Mouse (Mus musculus) spleen, adult 2 months (tissue): ENCODE measurements around the gene Calm3. TPM values are rescaled to one million over a fixed set of nuclear protein-coding genes. Genes with fewer than 3 reads are reported as not detected.

Experiments used
- DNase-seq, 2 experiments: peaks; one replicate each; pipeline versions ENCODE4 v3.0.0 to v3.0.0-alpha.2; 2012 to 2021; ENCODE audit warnings: low spot score in 2 of 2, low read depth in 1 of 2
- H3K27ac ChIP-seq: fragments of 200-500 bp; 2 replicates; pipeline ENCODE4 v1.5.1; 2012; ENCODE audit warnings: low read length, inconsistent platforms; ENCODE audit not compliant: insufficient read depth
- H3K27me3 ChIP-seq: fragments of 200-500 bp; 2 replicates; pipeline ENCODE4 v1.6.1; 2012; ENCODE audit warnings: mild to moderate bottlenecking, moderate library complexity, low read length, inconsistent platforms; ENCODE audit not compliant: control insufficient read depth, insufficient read depth
- H3K36me3 ChIP-seq: fragments of 200-500 bp; 2 replicates; pipeline ENCODE4 v1.6.1; 2012; ENCODE audit warnings: mild to moderate bottlenecking, low read length, inconsistent platforms; ENCODE audit not compliant: control insufficient read depth, insufficient read depth
- H3K4me1 ChIP-seq: fragments of 200-500 bp; 2 replicates; pipeline ENCODE4 v1.6.1; 2011; ENCODE audit warnings: inconsistent platforms; ENCODE audit not compliant: control insufficient read depth, insufficient read depth, insufficient read length
- H3K4me3 ChIP-seq: fragments of 200-500 bp; 2 replicates; pipeline ENCODE4 v1.5.1; 2011; ENCODE audit warnings: mild to moderate bottlenecking, inconsistent platforms; ENCODE audit not compliant: insufficient read depth, insufficient read length; ENCODE audit errors: extremely low read depth
- CTCF ChIP-seq: fragments of 200-500 bp; IDR thresholded peaks from 2 replicates; pipeline ENCODE4 v1.5.1; 2011; ENCODE audit warnings: mild to moderate bottlenecking, inconsistent platforms; ENCODE audit not compliant: insufficient read depth, insufficient read length, insufficient replicate concordance; ENCODE audit errors: extremely low read depth
- POLR2A ChIP-seq: fragments of 200-500 bp; IDR thresholded peaks from 2 replicates; pipeline ENCODE4 v1.6.1; 2011; ENCODE audit warnings: low read depth, low read length, inconsistent platforms
- WGBS: fragments of 180-500 bp; shearing (Covaris S2); methylation state at CpG from one replicate; pipeline ENCODE4 v1.1.7; 2018; 5-methylcytosine and 5-hydroxymethylcytosine counted together
- polyA plus RNA-seq: library from polyadenylated mRNA; depleted of rRNA; stranded (reverse); fragments of >200 nt; gene quantifications from 2 replicates; pipeline ENCODE4 v1.2.3, GENCODE M21; 2012; rRNA removed

The Calm3 gene
- polyA plus RNA-seq, 1 experiment: 166 TPM

DNA sequence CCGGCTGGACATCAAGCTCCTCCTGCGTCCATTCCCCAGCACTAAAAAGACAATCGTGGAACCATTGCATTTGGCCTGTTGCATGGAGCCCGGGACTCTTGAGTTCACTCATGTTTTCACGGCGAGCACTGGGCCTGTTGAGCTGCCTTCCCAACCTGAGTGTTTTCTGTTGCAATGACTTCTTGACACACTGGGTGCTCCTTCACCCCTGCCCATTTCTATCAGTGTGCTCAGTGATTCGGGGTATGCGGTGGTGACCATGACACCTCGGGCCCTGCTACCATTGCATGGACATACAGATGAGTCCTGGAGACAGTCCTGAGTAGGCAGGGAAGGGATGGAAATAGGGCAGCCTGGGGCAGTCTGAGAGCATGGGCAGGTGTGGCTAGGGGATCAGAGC, 51.4 kb downstream of the Calm3 start:
- Histone ChIP-seq H3K4me1 (peaks cover 6% of the 10 kb centered on the region), H3K27ac (no peak overlapping the region), H3K27me3 (no peaks in the 10 kb centered on the region), H3K36me3 (peaks cover 27% of the 10 kb centered on the region), H3K4me3 (no peak overlapping the region)
- DNase-seq: no peak
- TF ChIP-seq POLR2A (no peak), CTCF (no peak)
- WGBS: 97% methylated on average over 9 of the region's 9 CpGs

DNA sequence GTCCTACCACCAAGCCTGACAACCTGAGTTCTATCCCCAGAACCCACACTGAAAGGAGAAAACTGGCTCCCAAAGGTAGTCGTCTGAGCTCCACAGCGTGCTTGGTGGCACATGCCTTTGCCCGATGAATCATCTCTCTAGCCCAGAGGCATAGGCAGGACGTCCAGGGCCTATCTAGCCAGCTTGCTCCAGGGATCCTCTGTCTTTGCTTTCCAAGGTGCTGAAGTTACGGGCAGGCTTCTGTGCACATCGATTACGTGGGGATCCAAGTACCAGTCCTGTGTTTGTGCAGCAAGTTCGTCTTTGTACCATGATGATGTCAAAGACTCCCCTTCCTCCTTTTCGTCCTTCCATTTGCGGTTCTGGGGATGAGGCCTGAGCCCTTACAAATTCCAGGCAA, 52.3 kb downstream of the Calm3 start:
- Histone ChIP-seq H3K4me3 (no peak overlapping the region), H3K27me3 (no peaks in the 10 kb centered on the region), H3K27ac (no peak overlapping the region), H3K4me1 (peaks cover 6% of the 10 kb centered on the region), H3K36me3 (peaks cover 34% of the 10 kb centered on the region)
- TF ChIP-seq POLR2A (no peak), CTCF (no peak)
- WGBS: 95% methylated on average over 10 of the region's 10 CpGs
- DNase-seq: no peak

- H3K27ac ChIP-seq: no peak overlapping the region
- DNase-seq: no peak
- WGBS: 93% methylated on average over 16 of the region's 16 CpGs
- H3K36me3 ChIP-seq: peaks cover 50% of the 10 kb centered on the region
- no peak overlapping the region for H3K4me3 ChIP-seq
- no peaks in the 10 kb centered on the region for H3K4me1 ChIP-seq
- H3K27me3 ChIP-seq: no peaks in the 10 kb centered on the region
- TF ChIP-seq CTCF: no peak
- TF ChIP-seq POLR2A: no peak
Observed at GRCm38 (mm10) chr7:16869497-16869896, 54.4 kb downstream of the Calm3 start.

DNA sequence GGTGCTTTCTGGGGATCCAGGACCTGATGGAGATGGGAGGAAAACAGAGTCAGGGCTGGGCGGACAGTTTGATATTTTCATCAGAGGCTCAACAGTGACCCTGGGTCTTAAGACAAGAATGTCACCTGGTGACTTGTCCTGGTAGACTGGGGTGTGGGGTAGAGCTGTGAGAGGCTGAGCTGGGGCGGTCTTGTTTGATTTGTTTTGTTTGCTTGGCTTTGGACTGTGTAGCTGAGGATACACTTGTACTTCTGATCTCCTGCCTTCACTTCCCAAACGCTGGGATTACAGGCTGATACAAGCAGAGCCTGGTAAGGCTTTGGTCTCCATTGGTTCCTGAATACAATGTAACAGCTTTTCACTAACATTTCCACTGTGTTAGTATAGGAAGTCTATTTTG, 56.4 kb downstream of the Calm3 start:
- peaks cover 66% of the 10 kb centered on the region for H3K36me3 ChIP-seq
- WGBS: 87% methylated on average over 3 of the region's 3 CpGs
- H3K4me1 ChIP-seq: no peaks in the 10 kb centered on the region
- no peak overlapping the region for H3K27ac ChIP-seq
- no peak for DNase-seq
- H3K27me3 ChIP-seq: no peaks in the 10 kb centered on the region
- TF ChIP-seq POLR2A: no peak
- TF ChIP-seq CTCF: no peak
- H3K4me3 ChIP-seq: no peak overlapping the region

Other genes with a start within 250 kb of the Calm3 start
- not detected in 2 replicates for gene Ceacam15, start 248.4 kb downstream of the Calm3 start, polyA plus RNA-seq
- gene Ceacam9, start 202.2 kb downstream of the Calm3 start, polyA plus RNA-seq: not detected in 2 replicates
- 159 and 271 TPM in 2 replicates for gene Ap2s1, start 185.7 kb downstream of the Calm3 start, polyA plus RNA-seq
- gene Slc1a5, start 142.8 kb downstream of the Calm3 start, polyA plus RNA-seq: 152 and 243 TPM in 2 replicates
- gene Strn4, start 108.2 kb downstream of the Calm3 start, polyA plus RNA-seq: 121 and 148 TPM in 2 replicates
- 28.6 and 36.1 TPM in 2 replicates for gene Fkrp, start 107.4 kb downstream of the Calm3 start, polyA plus RNA-seq
- 183 and 205 TPM in 2 replicates for gene Prkd2, start 81.2 kb downstream of the Calm3 start, polyA plus RNA-seq
- 9.2 and 18.1 TPM in 2 replicates for gene Dact3, start 48.8 kb downstream of the Calm3 start, polyA plus RNA-seq
- gene Gng8, start 32.3 kb downstream of the Calm3 start, polyA plus RNA-seq: 7.9 and 8.6 TPM in 2 replicates
- 9.2 and 14.9 TPM in 2 replicates for gene Ptgir, start 17.6 kb downstream of the Calm3 start, polyA plus RNA-seq
- 1.3 and 2.0 TPM in 2 replicates for gene Pnmal2, start 20.6 kb upstream of the Calm3 start, polyA plus RNA-seq
- gene Pnmal1, start 35.6 kb upstream of the Calm3 start, polyA plus RNA-seq: not detected in 2 replicates
- gene Gm42372, start 59.0 kb upstream of the Calm3 start, polyA plus RNA-seq: 0.40 and 0.42 TPM in 2 replicates
- gene Ccdc8, start 68.6 kb upstream of the Calm3 start, polyA plus RNA-seq: 2.0 and 2.2 TPM in 2 replicates
- 212 and 265 TPM in 2 replicates for gene Ppp5c, start 103.8 kb upstream of the Calm3 start, polyA plus RNA-seq
- 1.2 and 1.9 TPM in 2 replicates for gene Hif3a, start 138.3 kb upstream of the Calm3 start, polyA plus RNA-seq
- not detected in 2 replicates for gene Psg16, start 149.9 kb upstream of the Calm3 start, polyA plus RNA-seq
- gene Ceacam3, start 226.2 kb upstream of the Calm3 start, polyA plus RNA-seq: not detected in 2 replicates